Mouse (Mus musculus) cerebral cortex, adult 2 months (tissue): ENCODE measurements around the gene Spata16.

Experiments used
- WGBS: fragments of 180-500 bp; shearing (Covaris S2); methylation state at CpG from one replicate; pipeline ENCODE4 v1.1.7; 2018; 5-methylcytosine and 5-hydroxymethylcytosine counted together

The Spata16 gene

DNA sequence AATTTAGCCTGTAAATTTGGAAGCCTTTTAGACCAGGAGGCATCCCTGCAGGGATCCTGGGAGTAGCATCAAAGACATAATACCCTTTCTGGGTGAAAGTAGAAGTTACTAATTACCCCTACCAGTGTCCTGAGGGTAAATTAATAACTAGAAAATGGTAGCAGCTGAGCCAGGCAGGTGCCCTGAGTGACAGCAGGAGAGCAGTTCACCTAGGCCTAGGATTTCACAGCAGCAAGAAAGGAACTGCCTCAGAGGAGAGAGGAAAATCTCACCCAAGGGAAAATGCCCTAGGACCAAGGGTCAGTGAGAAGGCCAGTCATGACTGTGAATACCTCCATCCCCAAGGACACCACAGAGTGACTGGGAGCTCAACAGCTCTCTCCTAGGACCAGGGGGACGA lies 333.9 kb downstream of the Spata16 start:
- WGBS, result 44% methylated on average over 1 of the region's 1 CpGs

- 23% methylated on average over 1 of the region's 1 CpGs for WGBS
Observed at GRCm38 (mm10) chr3:26972105-26972504, 334.7 kb downstream of the Spata16 start.

GRCm38 (mm10) chr3:26979603-26980002 lies 342.2 kb downstream of the Spata16 start:
- 31% methylated on average over 2 of the region's 2 CpGs for WGBS

- WGBS, result 58% methylated on average over 3 of the region's 3 CpGs
Observed at GRCm38 (mm10) chr3:26980371-26980770, 343.0 kb downstream of the Spata16 start.

DNA sequence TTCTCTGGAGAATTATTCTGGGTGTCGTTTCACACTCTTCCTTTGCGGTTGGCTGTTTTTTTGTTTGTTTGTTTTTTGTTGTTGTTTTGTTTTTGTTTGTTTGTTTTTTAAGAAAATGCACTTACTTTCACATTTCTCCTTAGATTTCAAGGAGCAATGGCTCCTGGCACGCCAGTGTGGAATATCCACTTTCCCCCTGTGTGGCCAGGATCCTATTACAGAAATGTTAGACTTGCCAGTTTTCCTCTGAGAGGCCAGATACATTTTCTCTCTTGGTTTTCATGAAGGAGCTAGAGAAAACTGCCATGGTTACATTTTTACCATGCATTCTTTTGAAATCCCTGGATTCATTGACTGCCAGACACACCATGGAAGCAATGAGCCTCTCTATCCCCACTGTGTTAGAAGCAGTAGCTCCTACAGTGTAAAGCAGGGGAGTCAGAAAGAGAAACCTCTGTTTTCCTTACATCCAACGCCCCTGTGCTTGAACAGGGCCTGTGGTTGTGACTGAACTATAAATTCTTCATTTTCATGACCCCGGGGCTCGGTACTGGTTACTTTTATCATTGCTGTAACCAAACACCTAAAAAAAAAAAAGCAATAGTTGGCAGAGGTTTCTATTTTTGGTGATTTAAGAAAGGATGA lies 344.7 kb downstream of the Spata16 start:
- WGBS, result 87% methylated on average over 6 of the region's 6 CpGs

DNA sequence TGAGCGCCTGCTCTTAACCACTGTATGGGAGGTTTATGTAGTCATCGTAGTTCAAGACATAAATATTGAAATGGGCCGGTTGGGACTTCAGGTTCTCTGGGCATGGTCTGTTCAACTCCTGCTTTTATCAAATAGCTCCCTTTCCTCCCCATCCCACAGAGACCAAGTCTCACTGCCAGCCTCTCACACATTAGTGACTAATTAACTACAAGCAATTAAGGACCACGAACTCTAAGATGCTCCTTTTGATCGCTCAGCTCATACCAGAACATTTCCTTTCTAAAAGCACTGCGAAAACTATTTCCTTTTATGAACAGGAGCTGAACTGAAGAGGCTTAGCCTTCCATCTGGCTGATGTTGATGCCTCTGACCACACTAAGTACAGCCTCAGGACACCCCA lies 346.3 kb downstream of the Spata16 start:
- whole genome bisulfite sequencing, result 81% methylated on average over 6 of the region's 6 CpGs

- WGBS, result 44% methylated on average over 1 of the region's 1 CpGs
Observed at GRCm38 (mm10) chr3:27006844-27007243, 369.4 kb downstream of the Spata16 start.

DNA sequence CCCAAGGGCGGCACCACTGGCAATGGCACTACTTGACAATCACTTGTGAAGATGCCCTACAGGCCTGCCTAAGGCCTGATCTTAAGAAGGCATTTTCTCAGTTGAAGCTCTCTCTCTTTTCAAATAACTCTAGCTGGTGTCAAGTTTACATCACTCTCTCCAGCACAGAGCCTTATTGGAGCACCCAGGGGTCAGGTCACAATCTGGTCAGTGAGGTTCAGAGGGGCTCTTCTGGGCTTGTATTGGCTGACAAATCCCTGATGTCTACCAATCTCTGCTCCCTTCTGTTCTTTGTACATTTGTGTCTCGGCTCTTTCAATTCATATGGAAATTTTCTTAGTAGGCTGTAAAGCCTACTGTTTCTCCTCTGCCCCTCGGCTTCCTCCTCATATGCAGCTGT lies 390.5 kb downstream of the Spata16 start:
- WGBS, result 77% methylated on average over 3 of the region's 3 CpGs

GRCm38 (mm10) chr3:27030067-27030857 lies 392.8 kb downstream of the Spata16 start:
- 91% methylated on average over 8 of the region's 8 CpGs for WGBS
